Mouse (Mus musculus): ENCODE results near the gene Rhoj.

DNA sequence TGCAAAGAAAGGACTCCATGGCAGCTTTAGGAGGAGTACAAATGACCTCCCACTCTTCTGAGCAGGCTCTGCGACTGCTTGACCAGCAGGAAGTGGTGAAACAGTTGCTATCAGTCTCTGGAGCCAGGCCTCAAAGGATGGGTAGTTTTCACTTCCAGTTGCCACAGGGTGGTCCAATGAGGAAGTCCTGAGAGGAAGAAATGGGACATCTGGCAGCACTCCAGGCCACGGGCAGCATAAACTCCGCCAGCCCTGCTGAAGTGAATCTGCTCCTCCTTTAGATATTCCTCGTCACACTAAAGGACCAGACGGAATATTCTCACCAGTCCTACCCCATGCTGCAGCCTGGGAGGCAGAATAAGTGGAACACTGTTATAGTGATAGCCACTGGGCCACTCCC lies 140.8 kb downstream of the Rhoj start:
- TF ChIP-seq CTCF (IDR thresholded peaks at IDR 0.05; ENCODE audit: insufficient read depth, low read length) (no peak), POLR2A (IDR thresholded peaks at IDR 0.05; ENCODE audit: borderline replicate concordance, extremely low read depth, low read depth, low read length) (no peak)
